Mouse (Mus musculus): ENCODE data around the gene Chn1. TPM values are rescaled to one million over a fixed set of nuclear protein-coding genes. Genes with fewer than 3 reads are reported as not detected.
"Not testable (repeated sequence)": the region's sequence is repeated elsewhere in the genome, so short reads cannot be mapped to it uniquely, and the experiment has no call there.

The Chn1 gene
- 1 to 10 TPM; 3.5 to 5.7 TPM for total RNA-seq (2021)
- long read RNA-seq, experiment 1 = 0 reads
- long read RNA-seq, experiment 2, full-length matches to known transcripts = 1 of 6 reads
- long read RNA-seq, experiment 2, partial matches to known transcripts = 0 of 6 reads
- long read RNA-seq, experiment 2, other reads (novel, unspliced or antisense) = 5 of 6 reads

DNA sequence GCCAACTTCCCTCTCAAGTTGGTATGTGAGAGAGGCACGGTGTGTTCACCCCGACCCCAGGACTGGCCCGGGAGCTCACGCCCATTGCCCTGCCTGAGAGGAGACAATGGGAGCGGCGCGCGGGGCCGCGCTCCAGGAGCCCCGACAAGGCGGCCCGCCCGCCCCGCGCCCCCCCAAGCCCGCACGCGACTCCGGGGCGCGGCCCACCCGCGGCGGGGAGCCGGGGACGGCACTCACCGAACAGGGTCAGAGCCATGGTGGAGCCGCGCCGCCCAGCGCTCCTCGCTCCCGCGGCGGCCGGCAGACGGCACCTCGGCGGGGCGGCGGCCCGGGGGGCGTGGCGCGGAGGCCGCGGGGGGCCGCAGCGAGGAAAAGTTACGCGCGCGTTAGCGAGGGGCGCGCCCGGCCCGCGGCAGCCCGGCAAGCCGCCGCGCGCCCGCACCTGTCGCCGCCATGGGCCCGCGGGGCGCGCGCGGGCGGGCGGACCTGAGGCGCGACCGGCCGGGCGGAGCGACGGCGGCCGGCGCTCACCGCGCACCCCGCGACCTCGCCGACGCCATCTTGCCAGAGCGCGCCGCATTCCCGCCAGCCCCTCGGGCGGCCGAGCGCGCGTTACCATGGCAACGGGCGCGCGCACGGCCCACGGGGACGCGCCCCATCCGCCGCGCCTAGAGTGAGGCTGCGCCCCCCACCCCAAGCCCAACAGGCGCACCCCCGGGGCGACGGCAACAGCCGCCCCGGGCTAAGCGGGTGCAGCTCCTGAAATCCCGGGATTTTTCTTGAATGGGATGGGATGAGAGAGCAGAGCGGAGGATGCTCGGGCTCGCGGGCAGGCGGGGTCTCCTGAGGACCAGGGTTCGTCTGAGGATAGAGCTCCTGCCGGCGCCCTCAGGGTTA is at the start of gene Chn1:
Gene Chn1, minus strand, starts transcription at position 561 of the 897 bp plus-strand sequence.
- DNase-seq = peak; percentile 39

GRCm38 (mm10) chr2:73818742-73819141 is 43.6 kb upstream of the Chn1 start:
- no peak for DNase-seq

DNA sequence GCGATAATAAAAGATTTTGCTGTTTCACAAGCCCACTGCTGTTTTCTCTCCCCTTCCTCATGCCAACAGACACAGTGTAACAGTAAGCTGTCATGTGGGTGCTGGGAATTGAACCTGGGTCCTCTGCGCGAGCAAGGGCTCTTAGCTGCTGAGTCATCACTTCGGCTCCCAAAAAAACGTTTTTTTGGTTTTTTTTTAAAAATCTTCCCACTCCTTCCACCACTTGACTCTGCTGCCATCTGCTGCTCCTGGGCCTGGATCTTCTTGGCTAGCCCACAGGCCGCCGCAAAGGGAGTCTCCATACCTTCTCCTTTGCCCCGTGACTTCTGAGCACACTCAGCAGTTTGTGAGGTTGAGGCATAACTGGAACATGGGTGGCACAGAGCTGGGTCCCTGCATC is 32.5 kb upstream of the Chn1 start:
- no peak for DNase-seq

- not testable (repeated sequence) for DNase-seq
Observed at GRCm38 (mm10) chr2:73800127-73800526, 25.0 kb upstream of the Chn1 start.

- DNase-seq = no peak
Observed at GRCm38 (mm10) chr2:73798786-73799185, 23.6 kb upstream of the Chn1 start.

DNA sequence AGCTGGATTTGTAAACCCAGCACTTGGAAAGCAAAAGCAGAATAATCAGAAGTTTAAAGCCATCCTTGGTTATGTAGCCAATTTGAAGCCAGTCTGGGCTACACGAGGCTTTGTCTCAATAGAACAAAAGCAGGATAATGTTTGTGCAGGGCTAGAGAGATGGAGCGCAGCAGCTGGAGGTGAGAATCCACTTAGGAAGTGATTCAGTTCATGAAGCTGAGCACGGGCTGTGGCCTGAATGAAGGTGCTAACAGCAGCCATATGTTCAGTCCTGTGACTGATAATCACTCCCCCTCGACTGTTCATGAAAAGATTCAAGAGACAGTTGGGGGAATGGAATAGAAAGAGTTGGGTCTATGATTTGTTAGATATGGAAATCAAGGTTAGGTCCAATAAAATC is 23.0 kb upstream of the Chn1 start:
- no peak for DNase-seq

GRCm38 (mm10) chr2:73791846-73792630 is 16.9 kb upstream of the Chn1 start:
- DNase-seq = no peak

DNA sequence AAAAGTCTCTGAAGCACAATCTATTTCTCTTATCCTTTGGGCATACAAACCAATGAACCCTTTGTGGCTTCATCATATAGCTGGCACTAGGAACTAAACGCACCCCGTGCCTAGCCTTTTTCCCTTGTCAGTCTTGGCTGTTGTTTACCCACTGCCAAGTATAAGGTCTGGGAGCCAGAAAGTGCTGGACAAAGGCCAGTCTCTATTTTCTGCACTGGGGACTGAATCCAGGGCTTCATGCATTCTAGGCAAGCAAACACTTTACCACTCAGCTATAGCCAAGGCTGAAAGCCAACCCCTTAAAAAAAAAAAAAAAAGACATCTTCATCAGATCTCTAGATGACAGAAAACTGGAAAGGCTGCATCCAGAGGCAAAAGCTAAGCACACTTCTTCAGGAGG is 15.2 kb upstream of the Chn1 start:
- DNase-seq = peak; percentile 30

DNA sequence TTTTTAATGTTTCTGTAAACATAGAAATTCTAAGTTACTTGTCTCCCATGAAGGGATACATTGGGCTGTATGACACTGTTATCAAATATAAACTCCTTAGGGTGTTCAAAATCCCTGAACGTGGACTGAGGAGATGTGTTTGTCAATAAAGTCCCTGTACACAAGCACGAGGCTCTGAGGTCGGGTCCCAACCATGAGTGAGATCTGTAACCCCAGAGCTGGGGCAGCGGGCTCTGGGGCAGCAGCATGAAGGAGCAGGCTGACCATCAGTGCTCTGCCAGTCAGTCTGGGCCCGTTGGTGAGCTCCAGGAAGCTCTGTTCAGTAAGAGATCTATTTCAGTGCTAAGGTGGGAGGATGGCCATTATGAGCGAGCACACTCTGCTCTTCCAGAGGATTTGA is 13.2 kb upstream of the Chn1 start:
- no peak for DNase-seq

GRCm38 (mm10) chr2:73782371-73782905 is 7.3 kb upstream of the Chn1 start:
- no peak for DNase-seq

DNA sequence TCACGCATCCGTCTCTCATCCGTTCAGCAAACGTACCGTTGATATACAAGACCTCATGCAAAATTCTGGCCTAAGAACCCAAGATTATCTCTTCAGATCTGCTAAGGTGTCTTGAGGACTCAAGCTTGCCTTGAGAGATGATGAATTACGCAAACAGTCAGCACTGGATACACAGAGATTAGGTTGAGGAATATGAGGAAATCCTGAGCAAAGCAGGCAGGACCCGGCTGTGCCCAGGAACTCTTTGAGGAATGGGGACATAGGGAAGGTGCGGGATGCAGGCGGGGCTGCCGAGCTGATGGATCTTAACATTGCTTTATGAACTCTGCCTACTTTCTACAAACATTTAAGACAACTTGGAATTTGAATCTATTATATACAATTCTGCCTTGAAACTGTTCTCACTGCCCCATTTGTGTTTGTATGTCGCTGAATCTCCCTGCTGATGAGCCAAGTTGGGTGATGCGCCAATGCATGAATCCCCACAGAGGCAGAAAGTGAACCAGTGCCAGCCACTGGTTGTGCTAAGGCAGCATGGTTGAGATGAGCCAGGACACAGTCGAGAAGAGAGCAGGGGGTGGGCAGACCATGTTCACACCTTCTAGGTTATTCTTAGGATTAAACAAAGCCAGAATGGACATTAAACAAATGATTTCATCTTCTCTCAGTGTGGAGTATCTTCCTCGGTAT is 5.3 kb upstream of the Chn1 start:
- no peak for DNase-seq

DNA sequence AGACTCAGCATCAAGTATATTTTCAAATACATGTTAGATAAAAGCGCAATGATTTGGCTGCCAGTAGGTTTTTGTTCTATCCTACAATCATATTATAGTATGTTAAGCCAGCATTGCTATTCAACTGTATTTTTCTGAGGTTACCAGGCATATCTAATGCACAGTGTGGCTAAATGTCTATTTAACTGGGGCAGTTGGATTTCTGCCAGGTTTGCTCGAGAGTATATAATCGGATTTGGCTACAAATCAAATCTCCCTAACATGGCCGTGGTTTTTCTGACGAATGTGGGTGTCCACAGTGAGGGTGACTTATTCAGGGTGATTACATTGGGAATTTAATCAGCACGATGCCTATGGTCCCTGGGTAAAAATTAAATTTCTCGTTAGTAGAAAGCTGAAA is 4.7 kb upstream of the Chn1 start:
- no peak for DNase-seq

DNA sequence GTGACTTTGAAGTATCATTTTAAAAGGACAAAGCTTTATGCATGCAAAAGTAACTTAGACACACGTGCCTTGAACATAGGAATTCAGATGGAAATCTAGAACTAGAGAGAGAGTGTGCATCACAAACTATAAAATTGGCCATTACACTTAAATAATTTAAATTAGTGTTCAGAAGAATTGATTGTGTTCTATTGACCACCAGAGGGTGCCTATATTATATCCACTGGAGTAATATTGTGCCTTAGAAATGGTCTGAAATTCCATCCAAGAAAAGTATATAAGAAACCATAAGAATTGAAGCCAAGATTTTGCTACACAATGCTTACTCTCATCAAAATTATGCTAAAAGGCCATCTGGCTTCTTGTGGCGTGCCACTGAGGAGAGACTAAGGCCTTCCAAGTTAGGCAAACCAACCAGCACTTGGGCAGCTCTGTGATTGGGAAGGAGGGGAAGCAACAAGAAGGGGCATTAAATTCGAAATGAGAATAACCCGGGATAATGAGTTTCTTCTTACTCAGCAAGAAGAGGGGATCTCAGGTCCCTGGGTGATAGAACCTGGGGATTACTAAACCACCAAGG is 4.0 kb upstream of the Chn1 start:
- no peak for DNase-seq

DNA sequence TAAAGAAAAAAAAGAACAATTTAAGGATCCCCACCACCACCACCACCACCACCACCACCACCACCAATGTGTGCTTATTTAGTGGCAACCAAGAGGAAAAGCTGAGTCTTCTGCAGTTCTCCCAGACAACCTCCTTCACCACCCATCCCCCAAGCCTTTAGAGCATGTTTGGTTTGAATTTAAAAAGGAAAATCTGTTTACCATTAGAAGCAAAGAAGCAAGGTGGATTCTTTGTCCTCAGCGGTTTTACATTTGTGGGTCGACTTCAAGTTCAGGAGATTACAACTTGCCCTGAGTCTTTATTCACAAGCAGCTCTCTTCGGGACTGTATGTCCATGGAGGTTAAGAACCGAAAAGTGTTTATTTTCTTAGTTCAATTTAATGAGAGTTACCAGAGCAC is 1.8 kb upstream of the Chn1 start:
- DNase-seq = no peak

- no peak for DNase-seq
Observed at GRCm38 (mm10) chr2:73775683-73776310, 651 bp upstream of the Chn1 start.

DNA sequence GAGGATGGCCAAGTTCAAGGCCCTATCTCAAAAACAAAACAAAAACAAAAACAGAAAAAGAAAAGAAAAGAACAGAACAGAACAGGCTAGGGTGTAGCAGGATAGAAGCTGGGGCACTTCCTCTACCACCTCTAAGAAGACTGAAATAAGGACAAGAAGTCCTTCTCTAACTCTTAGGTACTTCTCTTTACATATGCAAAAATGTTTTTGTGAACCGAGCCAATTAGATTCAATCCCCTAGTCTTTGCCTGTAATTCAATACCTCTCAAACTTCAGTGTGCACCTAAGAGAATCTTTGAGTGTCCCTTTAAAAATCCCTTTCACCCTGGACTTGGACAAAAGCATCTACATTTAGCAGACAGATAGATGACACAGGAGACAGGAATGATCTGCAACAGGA is 2.2 kb downstream of the Chn1 start:
- DNase-seq = no peak

DNA sequence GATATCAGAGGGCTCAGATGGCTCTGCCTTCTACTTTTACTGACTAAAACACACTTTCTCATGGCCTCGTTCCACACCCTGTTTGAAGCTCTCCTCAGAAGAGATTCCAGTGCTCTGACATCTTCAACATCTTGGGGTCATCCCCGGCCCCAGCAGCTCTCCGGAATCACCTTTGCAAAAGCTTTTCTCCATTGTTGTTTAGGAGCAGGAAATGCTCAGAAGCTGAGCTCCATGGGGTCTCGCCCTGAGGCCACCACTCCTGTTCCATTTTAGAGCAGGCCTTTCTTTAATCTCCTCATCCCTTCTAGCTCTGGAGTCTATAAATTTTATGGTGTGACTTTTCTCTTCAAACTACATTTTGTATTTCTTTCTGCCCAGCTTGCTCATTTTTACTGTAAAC is 6.5 kb downstream of the Chn1 start:
- no peak for DNase-seq

- DNase-seq = no peak
Observed at GRCm38 (mm10) chr2:73763541-73763940, 11.6 kb downstream of the Chn1 start.

GRCm38 (mm10) chr2:73759899-73760298 is 15.2 kb downstream of the Chn1 start:
- DNase-seq = no peak

GRCm38 (mm10) chr2:73759027-73759426 is 16.1 kb downstream of the Chn1 start:
- no peak for DNase-seq

DNA sequence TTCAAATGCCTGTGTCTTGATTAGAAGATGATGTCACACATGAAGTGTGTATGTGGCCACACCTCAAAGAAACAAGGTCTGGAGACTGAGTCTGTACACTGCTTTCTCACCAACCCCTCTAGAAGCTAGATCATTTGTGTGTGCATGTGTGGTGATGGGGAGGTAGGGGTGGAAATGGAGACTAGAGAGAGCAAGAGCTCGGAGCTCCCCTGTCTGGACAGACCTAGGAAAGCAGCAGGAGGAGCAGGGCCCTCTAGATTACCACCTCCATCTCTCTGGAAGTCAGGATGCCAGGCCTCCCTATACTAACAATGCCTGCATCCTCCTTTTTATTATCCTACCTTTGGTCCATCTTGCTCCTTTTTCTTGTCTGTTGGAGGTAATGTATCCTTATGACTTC is 27.8 kb downstream of the Chn1 start:
- no peak for DNase-seq

Measured in gastrocnemius, postnatal 25 days (tissue).